Mouse (Mus musculus) intestine, postnatal 0 days (tissue): ENCODE measurements at regions not wholly inside any gene's neighbourhood (a gene's known extent, or its start where the extent isn't known, plus 50 kb on each side); places are given as distances from the start of the nearest gene placed in this dataset.
A peak's percentile ranks its signal among the peaks of the same experiment; 100 is the strongest.

Experiments
- ATAC-seq: fragments of 200-750 bp; cut with Nextera tagmentation; 2 replicates; pipeline ENCODE4 v1.8.0; 2017; ENCODE audit warnings: mild to moderate bottlenecking, moderate TSS enrichment, moderate library complexity
- H3K27ac ChIP-seq: fragments of 300-500 bp; sonication (generic); 2 replicates; pipeline ENCODE4 v1.5.1; 2014; ENCODE audit warnings: mild to moderate bottlenecking, low read depth, low read length, moderate library complexity
- H3K27me3 ChIP-seq: fragments of 300-500 bp; sonication (generic); replicated peaks from 2 replicates; pipeline ENCODE4 v1.6.1; 2014; ENCODE audit warnings: low read length, mixed read lengths; ENCODE audit not compliant: control insufficient read depth, insufficient read depth
- H3K36me3 ChIP-seq: fragments of 300-500 bp; sonication (generic); 2 replicates; pipeline ENCODE4 v1.6.1; 2014; ENCODE audit warnings: mild to moderate bottlenecking, moderate library complexity; ENCODE audit not compliant: control insufficient read depth, insufficient read depth
- H3K4me1 ChIP-seq: fragments of 300-500 bp; sonication (generic); replicated peaks from 2 replicates; pipeline ENCODE4 v1.6.1; 2014; ENCODE audit warnings: antibody characterized with exemption, low read length, mixed read lengths; ENCODE audit not compliant: control insufficient read depth, insufficient read depth
- H3K4me2 ChIP-seq: fragments of 300-500 bp; sonication (generic); replicated peaks from 2 replicates; pipeline ENCODE4 v1.6.1; 2014; ENCODE audit warnings: low read depth, mild to moderate bottlenecking, moderate library complexity
- H3K4me3 ChIP-seq: fragments of 300-500 bp; sonication (generic); 2 replicates; pipeline ENCODE4 v1.5.1; 2014; ENCODE audit warnings: low read depth, low read length
- H3K9ac ChIP-seq: fragments of 300-500 bp; sonication (generic); 2 replicates; pipeline ENCODE4 v1.6.1; 2014; ENCODE audit warnings: mild to moderate bottlenecking, low read depth, low read length
- H3K9me3 ChIP-seq: fragments of 300-500 bp; sonication (generic); 2 replicates; pipeline ENCODE4 v1.6.1; 2016; ENCODE audit warnings: mixed run types; ENCODE audit not compliant: control insufficient read depth
- CTCF ChIP-seq: sonication (generic); IDR thresholded peaks from 2 replicates; pipeline ENCODE4 v1.5.1; 2016; ENCODE audit warnings: low read depth, mild to moderate bottlenecking, control low read depth, antibody characterized with exemption, moderate library complexity
- WGBS: fragments of 180-500 bp; shearing (Covaris S2); extraction: QIAGEN DNeasy Blood & Tissue Kit; methylation state at CpG from one replicate; pipeline ENCODE4 v1.1.7; 2014; 5-methylcytosine and 5-hydroxymethylcytosine counted together
- microRNA counts: library from miRNA; unstranded; fragments of <30 nt; microRNA quantifications from one replicate; lab custom pipeline; 2016
- microRNA-seq: library from miRNA; unstranded; fragments of <30 nt; microRNA quantifications from one replicate; pipeline ENCODE4, GENCODE M21; 2016

DNA sequence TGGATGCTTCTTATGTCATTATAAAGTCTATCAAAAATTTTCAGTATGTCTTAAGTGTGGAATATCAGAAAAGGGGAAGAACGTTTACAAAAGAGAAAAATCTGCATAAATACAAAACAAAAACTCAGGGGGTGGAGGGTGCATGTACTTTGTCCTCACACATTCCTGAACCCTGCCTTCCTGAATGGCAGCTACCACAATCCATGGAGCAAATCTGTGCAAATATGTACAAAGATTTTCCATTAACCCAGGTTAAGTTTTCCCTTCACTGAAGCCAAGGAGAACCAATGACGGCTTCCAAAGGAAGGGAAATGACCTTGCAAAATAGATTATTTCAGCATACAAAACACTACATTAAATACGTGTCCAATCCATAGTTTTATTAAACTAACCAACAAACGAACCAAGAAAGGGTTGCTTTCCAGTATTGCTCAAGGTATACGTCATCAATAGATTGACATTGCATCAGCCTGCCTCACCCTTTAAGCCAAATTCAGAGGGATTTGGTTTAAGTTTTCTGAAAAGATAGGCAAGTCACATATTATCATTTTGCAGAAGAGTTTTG is 61.4 kb upstream of the 4933415F23Rik start:
- TF ChIP-seq CTCF: no peak
- WGBS: 42% methylated on average over 5 of the region's 5 CpGs
- Histone ChIP-seq H3K9me3 (no peaks in the 10 kb centered on the region), H3K9ac (no peak overlapping the region), H3K27me3 (no peaks in the 10 kb centered on the region), H3K4me3 (no peak overlapping the region), H3K4me1 (no peaks in the 10 kb centered on the region), H3K36me3 (no peaks in the 10 kb centered on the region), H3K27ac (no peak overlapping the region), H3K4me2 (no peak overlapping the region)
- no peak for ATAC-seq

DNA sequence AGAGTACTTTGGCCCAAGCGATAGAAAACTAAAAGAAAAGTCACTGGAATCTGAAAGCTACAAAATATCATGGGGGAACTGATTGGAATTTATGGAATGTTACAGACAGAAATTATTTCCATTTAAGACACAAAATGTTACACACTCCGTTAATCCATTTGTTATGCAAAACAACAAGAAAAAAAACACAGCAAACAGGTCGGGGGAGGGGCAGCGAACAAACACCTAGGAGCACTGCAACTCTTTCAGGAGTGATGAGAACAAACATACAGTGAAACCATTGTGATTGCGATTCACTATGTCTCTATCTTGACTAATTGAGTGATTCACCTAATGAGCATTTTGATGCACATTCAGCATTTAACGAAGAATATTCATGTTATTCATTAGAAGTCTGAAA is 60.7 kb upstream of the 4933415F23Rik start:
- Histone ChIP-seq H3K36me3 (no peaks in the 10 kb centered on the region), H3K9ac (no peak overlapping the region), H3K4me1 (no peaks in the 10 kb centered on the region), H3K9me3 (no peaks in the 10 kb centered on the region), H3K4me3 (no peak overlapping the region), H3K27me3 (no peaks in the 10 kb centered on the region), H3K27ac (no peak overlapping the region), H3K4me2 (no peak overlapping the region)
- WGBS: 78% methylated on average over 6 of the region's 6 CpGs
- no peak for TF ChIP-seq CTCF
- no peak for ATAC-seq

MicroRNAs encoded in the stretch of these regions (microRNA counts, 519-probe panel; counts per million panel counts)
- microRNA mmu-miR-30a (lab: Ali Mortazavi, UCI) (4,642 counts per million, percentile 75 among the panel's probes with 10 or more counts), microRNA mmu-miR-30c (lab: Ali Mortazavi, UCI) (5,364 counts per million, percentile 88 among the panel's probes with 10 or more counts)

Small RNA genes in the stretch of these regions (microRNA-seq; reads per million reads assigned to microRNA genes)
- gene Mir30a (7,209 reads per million, percentile 92 among the genes with 10 or more reads in this experiment), gene Mir30c-2 (39.7 reads per million, percentile 36 among the genes with 10 or more reads in this experiment)
